Mouse (Mus musculus) intestine, postnatal 0 days (tissue): Measurements from ENCODE around the gene Pank1. TPM values are rescaled to one million over a fixed set of nuclear protein-coding genes. Genes with fewer than 3 reads are reported as not detected.

Experiments used
- ATAC-seq: fragments of 200-750 bp; cut with Nextera tagmentation; 2 replicates; pipeline ENCODE4 v1.8.0; 2017; ENCODE audit warnings: mild to moderate bottlenecking, moderate TSS enrichment, moderate library complexity
- H3K27ac ChIP-seq: fragments of 300-500 bp; sonication (generic); 2 replicates; pipeline ENCODE4 v1.5.1; 2014; ENCODE audit warnings: mild to moderate bottlenecking, low read depth, low read length, moderate library complexity
- H3K27me3 ChIP-seq: fragments of 300-500 bp; sonication (generic); replicated peaks from 2 replicates; pipeline ENCODE4 v1.6.1; 2014; ENCODE audit warnings: low read length, mixed read lengths; ENCODE audit not compliant: control insufficient read depth, insufficient read depth
- H3K36me3 ChIP-seq: fragments of 300-500 bp; sonication (generic); 2 replicates; pipeline ENCODE4 v1.6.1; 2014; ENCODE audit warnings: mild to moderate bottlenecking, moderate library complexity; ENCODE audit not compliant: control insufficient read depth, insufficient read depth
- H3K4me1 ChIP-seq: fragments of 300-500 bp; sonication (generic); replicated peaks from 2 replicates; pipeline ENCODE4 v1.6.1; 2014; ENCODE audit warnings: antibody characterized with exemption, low read length, mixed read lengths; ENCODE audit not compliant: control insufficient read depth, insufficient read depth
- H3K4me2 ChIP-seq: fragments of 300-500 bp; sonication (generic); replicated peaks from 2 replicates; pipeline ENCODE4 v1.6.1; 2014; ENCODE audit warnings: low read depth, mild to moderate bottlenecking, moderate library complexity
- H3K4me3 ChIP-seq: fragments of 300-500 bp; sonication (generic); 2 replicates; pipeline ENCODE4 v1.5.1; 2014; ENCODE audit warnings: low read depth, low read length
- H3K9ac ChIP-seq: fragments of 300-500 bp; sonication (generic); 2 replicates; pipeline ENCODE4 v1.6.1; 2014; ENCODE audit warnings: mild to moderate bottlenecking, low read depth, low read length
- H3K9me3 ChIP-seq: fragments of 300-500 bp; sonication (generic); 2 replicates; pipeline ENCODE4 v1.6.1; 2016; ENCODE audit warnings: mixed run types; ENCODE audit not compliant: control insufficient read depth
- CTCF ChIP-seq: sonication (generic); IDR thresholded peaks from 2 replicates; pipeline ENCODE4 v1.5.1; 2016; ENCODE audit warnings: low read depth, mild to moderate bottlenecking, control low read depth, antibody characterized with exemption, moderate library complexity
- WGBS: fragments of 180-500 bp; shearing (Covaris S2); extraction: QIAGEN DNeasy Blood & Tissue Kit; methylation state at CpG from one replicate; pipeline ENCODE4 v1.1.7; 2014; 5-methylcytosine and 5-hydroxymethylcytosine counted together
- microRNA counts: library from miRNA; unstranded; fragments of <30 nt; microRNA quantifications from one replicate; lab custom pipeline; 2016
- microRNA-seq: library from miRNA; unstranded; fragments of <30 nt; microRNA quantifications from one replicate; pipeline ENCODE4, GENCODE M21; 2016
- polyA plus RNA-seq: library from polyadenylated mRNA; unstranded; fragments of >200 nt; fragmentation: Nextera tagmentation; extraction: Ambion mirVana; gene quantifications from 2 replicates; pipeline ENCODE4 v1.2.1, GENCODE M21; 2015

The Pank1 gene
- polyA plus RNA-seq, 1 experiment from 2014 or later = 3.7 TPM

DNA sequence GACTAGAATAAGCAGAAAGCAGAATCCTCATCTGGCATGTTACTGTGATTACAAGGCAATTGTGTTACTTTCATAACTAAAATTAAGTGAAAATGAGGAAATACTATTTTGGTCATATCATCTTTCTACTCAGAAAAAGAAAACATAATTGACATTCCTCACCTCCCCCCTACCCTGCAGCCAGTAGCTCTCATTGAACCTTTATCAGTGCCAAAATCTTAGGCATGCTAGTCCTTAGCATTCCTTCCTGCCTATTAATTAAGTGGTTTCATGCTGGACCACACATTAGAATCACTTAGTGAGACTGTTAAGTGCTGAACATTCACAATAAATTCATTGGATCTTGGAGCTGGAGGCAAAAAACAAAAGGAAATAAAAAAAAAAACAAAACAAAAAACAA, 101.2 kb downstream of the Pank1 start:
- no peaks in the 10 kb centered on the region for H3K9me3 ChIP-seq
- no peak overlapping the region for H3K4me2 ChIP-seq
- H3K4me3 ChIP-seq = no peak overlapping the region
- no peak overlapping the region for H3K27ac ChIP-seq
- no peak overlapping the region for H3K9ac ChIP-seq
- ATAC-seq = no peak
- no peaks in the 10 kb centered on the region for H3K27me3 ChIP-seq
- no peak for TF ChIP-seq CTCF
- no peaks in the 10 kb centered on the region for H3K36me3 ChIP-seq
- no peaks in the 10 kb centered on the region for H3K4me1 ChIP-seq

DNA sequence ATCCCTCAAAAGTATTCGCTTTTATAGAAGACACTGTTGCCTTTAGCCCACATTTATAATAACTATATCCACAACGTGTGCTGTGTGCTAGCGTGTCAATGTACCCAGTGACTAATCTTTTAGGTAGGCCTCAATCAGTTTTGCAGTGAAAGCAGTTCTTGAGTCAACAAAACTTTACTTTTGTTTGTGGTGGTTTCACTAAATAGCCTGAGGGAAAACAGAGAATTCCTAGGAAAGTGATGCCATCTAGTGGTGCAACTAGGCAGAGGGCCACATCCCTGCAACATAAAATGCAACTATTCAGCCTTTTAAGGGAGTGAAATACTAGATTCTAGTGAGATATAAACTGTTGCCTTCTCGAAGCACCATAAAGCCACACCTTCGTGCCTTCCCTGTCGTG, 106.5 kb downstream of the Pank1 start:
- Histone ChIP-seq H3K27ac (no peak overlapping the region), H3K4me3 (no peak overlapping the region), H3K4me1 (no peaks in the 10 kb centered on the region), H3K9me3 (no peaks in the 10 kb centered on the region), H3K36me3 (no peaks in the 10 kb centered on the region), H3K27me3 (no peaks in the 10 kb centered on the region), H3K9ac (no peak overlapping the region), H3K4me2 (no peak overlapping the region)
- TF ChIP-seq CTCF = peak; percentile 89
- 18% methylated on average over 6 of the region's 6 CpGs for WGBS
- ATAC-seq = 0 out of 2 replicates have a peak, but pooled peaks have one; percentile 38

DNA sequence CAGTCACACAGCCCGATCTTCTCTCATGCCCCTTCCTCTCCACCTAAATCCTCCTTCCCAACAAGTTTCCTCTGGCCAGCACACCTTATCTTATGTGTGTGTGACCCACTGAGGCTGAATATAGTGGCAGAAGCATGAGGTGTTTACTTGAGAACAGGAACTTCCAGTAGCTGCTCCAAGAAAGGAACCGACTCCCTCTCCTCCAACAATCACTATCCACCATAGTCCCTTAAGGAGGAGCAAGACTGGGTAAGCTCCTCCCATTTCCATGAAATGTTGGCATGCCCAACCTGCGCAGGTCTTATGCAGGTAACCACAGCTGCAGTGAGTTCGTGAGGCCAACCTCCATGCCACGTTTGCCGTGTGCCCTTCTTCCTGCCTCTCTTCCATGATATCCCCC, 108.5 kb downstream of the Pank1 start:
- no peaks in the 10 kb centered on the region for H3K27me3 ChIP-seq
- no peak for ATAC-seq
- H3K27ac ChIP-seq = no peak overlapping the region
- H3K4me2 ChIP-seq = no peak overlapping the region
- WGBS = 83% methylated on average over 6 of the region's 6 CpGs
- no peak overlapping the region for H3K4me3 ChIP-seq
- TF ChIP-seq CTCF = no peak
- no peaks in the 10 kb centered on the region for H3K36me3 ChIP-seq
- no peaks in the 10 kb centered on the region for H3K9me3 ChIP-seq
- H3K9ac ChIP-seq = no peak overlapping the region
- no peaks in the 10 kb centered on the region for H3K4me1 ChIP-seq

DNA sequence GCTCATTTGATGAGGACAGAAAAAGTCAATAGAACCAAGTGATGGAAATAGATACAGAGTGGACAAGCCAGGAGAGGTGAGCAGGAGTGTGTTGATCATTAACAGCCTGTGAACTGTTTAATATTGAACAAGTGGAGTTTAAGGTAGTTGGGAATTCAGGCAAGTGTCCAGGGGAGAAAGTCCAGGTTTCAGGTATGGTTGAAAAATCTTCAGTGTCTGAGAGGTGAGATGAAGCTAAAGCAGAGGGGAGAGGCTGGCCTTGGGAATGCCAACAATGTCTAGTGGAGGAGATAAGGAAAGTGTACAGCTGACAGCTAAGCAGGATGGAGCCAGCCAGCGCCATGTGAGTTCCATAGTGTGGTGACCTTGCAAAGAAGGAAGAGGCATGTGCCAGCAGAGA, 120.5 kb downstream of the Pank1 start:
- H3K36me3 ChIP-seq = no peaks in the 10 kb centered on the region
- H3K9me3 ChIP-seq = no peaks in the 10 kb centered on the region
- TF ChIP-seq CTCF = no peak
- H3K4me1 ChIP-seq = peaks cover 4% of the 10 kb centered on the region; the same call in 1 of the 2 replicates
- no peaks in the 10 kb centered on the region for H3K27me3 ChIP-seq
- ATAC-seq = no peak
- H3K27ac ChIP-seq = no peak overlapping the region
- no peak overlapping the region for H3K4me3 ChIP-seq
- no peak overlapping the region for H3K9ac ChIP-seq
- H3K4me2 ChIP-seq = no peak overlapping the region
- 17% methylated on average over 1 of the region's 1 CpGs for WGBS

MicroRNAs within 50 kb of the gene (microRNA counts, 519-probe panel; counts per million panel counts)
- 4,558 counts per million, percentile 73 among the panel's probes with 10 or more counts for microRNA mmu-miR-107 (lab: Ali Mortazavi, UCI)

Small RNA genes within 50 kb of the gene (microRNA-seq; reads per million reads assigned to microRNA genes)
- gene Mir107 = 1,266 reads per million, percentile 77 among the genes with 10 or more reads in this experiment

Other genes starting within 250 kb of the Pank1 start
- 128 and 134 TPM in 2 replicates for gene Ifit1bl2, start 238.7 kb downstream of the Pank1 start, polyA plus RNA-seq
- 87.0 and 90.6 TPM in 2 replicates for gene Ifit1, start 238.6 kb downstream of the Pank1 start, polyA plus RNA-seq
- gene Slc16a12, start 132.2 kb downstream of the Pank1 start, polyA plus RNA-seq = 5.3 and 6.8 TPM in 2 replicates
- gene Kif20b, start 42.9 kb upstream of the Pank1 start, polyA plus RNA-seq = 13.4 and 16.9 TPM in 2 replicates